Mouse (Mus musculus) kidney, adult 2 months (tissue): ENCODE measurements around the gene Mlxip.

Experiments used
- CTCF ChIP-seq: fragments of 200-500 bp; conservative IDR thresholded peaks from 2 replicates; pipeline ENCODE4 v1.5.1; 2011; ENCODE audit warnings: low read depth, mild to moderate bottlenecking, control low read depth, low read length, moderate library complexity, mixed read lengths; ENCODE audit not compliant: insufficient read depth, insufficient read length
- POLR2A ChIP-seq: fragments of 200-500 bp; IDR thresholded peaks from one replicate; pipeline ENCODE4 v1.6.1; 2011; ENCODE audit warnings: low read depth, low read length, control low read depth

DNA sequence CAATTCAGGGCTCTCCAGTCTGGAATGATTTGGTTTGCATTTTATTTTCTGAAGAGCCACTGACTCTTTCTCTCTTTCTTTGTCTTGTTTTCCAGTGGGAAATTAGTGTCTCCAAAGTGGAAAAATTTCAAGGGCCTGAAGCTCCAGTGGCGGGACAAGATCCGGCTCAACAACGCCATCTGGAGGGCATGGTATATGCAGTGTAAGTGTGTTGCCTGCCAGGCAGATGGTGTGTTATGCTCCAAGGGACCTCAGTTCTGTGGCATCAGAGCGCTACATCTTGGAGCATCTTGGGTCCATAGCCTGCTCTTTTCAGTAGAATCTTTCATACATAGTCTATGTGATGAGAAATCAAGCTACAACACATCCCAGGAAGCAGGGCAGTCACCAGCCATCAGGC lies 45.3 kb downstream of the Mlxip start:
- TF ChIP-seq POLR2A (no peak), CTCF (peak; percentile 40; the same call in 1 of the 2 replicates)
